Mouse (Mus musculus): ENCODE results near the gene Rgs8. TPM values are rescaled to one million over a fixed set of nuclear protein-coding genes. Genes with fewer than 3 reads are reported as not detected.

The Rgs8 gene
- polyA plus RNA-seq, 1 experiment from 2014 or later: 16.4 TPM

GRCm38 (mm10) chr1:153709451-153709850 lies 56.6 kb downstream of the Rgs8 start:
- ATAC-seq (ENCODE audit: low FRiP score) (no peak), DNase-seq (ENCODE audit: low spot score) (no peak)
- Histone ChIP-seq H3K9ac (no peak overlapping the region), H3K27me3 (ENCODE audit: control insufficient read depth, insufficient read depth, low read length) (no peaks in the 10 kb centered on the region), H3K4me2 (replicated peaks) (no peak overlapping the region), H3K36me3 (replicated peaks; ENCODE audit: control insufficient read depth, insufficient read depth) (no peaks in the 10 kb centered on the region), H3K9me3 (ENCODE audit: control insufficient read depth, low read length) (no peaks in the 10 kb centered on the region), H3K4me1 (replicated peaks; ENCODE audit: control insufficient read depth, insufficient read depth, low read length) (0 out of 2 replicates have a peak, but pooled peaks cover under 1% of the 10 kb centered on the region), H3K27ac (no peak overlapping the region), H3K4me3 (replicated peaks; ENCODE audit: low read length) (no peak overlapping the region)
- WGBS: 75% methylated on average over 5 of the region's 5 CpGs

GRCm38 (mm10) chr1:153711544-153712262 lies 58.9 kb downstream of the Rgs8 start:
- H3K9me3 ChIP-seq (ENCODE audit: control insufficient read depth, low read length): no peaks in the 10 kb centered on the region
- H3K4me2 ChIP-seq (replicated peaks): no peak overlapping the region
- WGBS: 89% methylated on average over 3 of the region's 3 CpGs
- H3K9ac ChIP-seq: no peak overlapping the region
- ATAC-seq (ENCODE audit: low FRiP score): no peak
- no peak overlapping the region for H3K4me3 ChIP-seq (replicated peaks; ENCODE audit: low read length)
- no peak overlapping the region for H3K27ac ChIP-seq
- no peaks in the 10 kb centered on the region for H3K27me3 ChIP-seq (ENCODE audit: control insufficient read depth, insufficient read depth, low read length)
- no peaks in the 10 kb centered on the region for H3K36me3 ChIP-seq (replicated peaks; ENCODE audit: control insufficient read depth, insufficient read depth)
- no peak for DNase-seq (ENCODE audit: low spot score)
- H3K4me1 ChIP-seq (replicated peaks; ENCODE audit: control insufficient read depth, insufficient read depth, low read length): no peaks in the 10 kb centered on the region

GRCm38 (mm10) chr1:153712633-153713032 lies 59.8 kb downstream of the Rgs8 start:
- no peak overlapping the region for H3K27ac ChIP-seq
- no peaks in the 10 kb centered on the region for H3K9me3 ChIP-seq (ENCODE audit: control insufficient read depth, low read length)
- DNase-seq (ENCODE audit: low spot score): no peak
- H3K4me2 ChIP-seq (replicated peaks): no peak overlapping the region
- H3K4me3 ChIP-seq (replicated peaks; ENCODE audit: low read length): no peak overlapping the region
- no peaks in the 10 kb centered on the region for H3K4me1 ChIP-seq (replicated peaks; ENCODE audit: control insufficient read depth, insufficient read depth, low read length)
- H3K27me3 ChIP-seq (ENCODE audit: control insufficient read depth, insufficient read depth, low read length): no peaks in the 10 kb centered on the region
- no peaks in the 10 kb centered on the region for H3K36me3 ChIP-seq (replicated peaks; ENCODE audit: control insufficient read depth, insufficient read depth)
- WGBS: 88% methylated on average over 2 of the region's 2 CpGs
- H3K9ac ChIP-seq: no peak overlapping the region
- no peak for ATAC-seq (ENCODE audit: low FRiP score)

GRCm38 (mm10) chr1:153717990-153718389 lies 65.2 kb downstream of the Rgs8 start:
- Histone ChIP-seq H3K27me3 (ENCODE audit: control insufficient read depth, insufficient read depth, low read length) (no peaks in the 10 kb centered on the region), H3K4me1 (replicated peaks; ENCODE audit: control insufficient read depth, insufficient read depth, low read length) (no peaks in the 10 kb centered on the region), H3K27ac (no peak overlapping the region), H3K4me3 (replicated peaks; ENCODE audit: low read length) (no peak overlapping the region), H3K36me3 (replicated peaks; ENCODE audit: control insufficient read depth, insufficient read depth) (no peaks in the 10 kb centered on the region), H3K9me3 (ENCODE audit: control insufficient read depth, low read length) (no peaks in the 10 kb centered on the region), H3K4me2 (replicated peaks) (no peak overlapping the region), H3K9ac (no peak overlapping the region)
- 92% methylated on average over 1 of the region's 1 CpGs for WGBS
- DNase-seq (ENCODE audit: low spot score) (no peak), ATAC-seq (ENCODE audit: low FRiP score) (no peak)

GRCm38 (mm10) chr1:153720935-153721334 lies 68.1 kb downstream of the Rgs8 start:
- Histone ChIP-seq H3K4me1 (replicated peaks; ENCODE audit: control insufficient read depth, insufficient read depth, low read length) (no peaks in the 10 kb centered on the region), H3K4me3 (replicated peaks; ENCODE audit: low read length) (no peak overlapping the region)
- WGBS: 85% methylated on average over 7 of the region's 7 CpGs

GRCm38 (mm10) chr1:153721565-153722310 lies 68.9 kb downstream of the Rgs8 start:
- no peaks in the 10 kb centered on the region for H3K4me1 ChIP-seq (replicated peaks; ENCODE audit: control insufficient read depth, insufficient read depth, low read length)
- ATAC-seq (ENCODE audit: low FRiP score): no peak
- 90% methylated on average over 9 of the region's 9 CpGs for WGBS
- H3K27ac ChIP-seq: no peak overlapping the region
- no peak overlapping the region for H3K4me2 ChIP-seq (replicated peaks)
- no peak overlapping the region for H3K9ac ChIP-seq
- DNase-seq (ENCODE audit: low spot score): no peak
- H3K9me3 ChIP-seq (ENCODE audit: control insufficient read depth, low read length): no peaks in the 10 kb centered on the region
- no peaks in the 10 kb centered on the region for H3K36me3 ChIP-seq (replicated peaks; ENCODE audit: control insufficient read depth, insufficient read depth)
- no peak overlapping the region for H3K4me3 ChIP-seq (replicated peaks; ENCODE audit: low read length)
- no peaks in the 10 kb centered on the region for H3K27me3 ChIP-seq (ENCODE audit: control insufficient read depth, insufficient read depth, low read length)

More at GRCm38 (mm10) chr1:153720935-153721334, 68.1 kb downstream of the Rgs8 start:
- Histone ChIP-seq H3K9me3 (ENCODE audit: control insufficient read depth, low read length) (no peaks in the 10 kb centered on the region), H3K9ac (no peak overlapping the region), H3K27ac (no peak overlapping the region), H3K36me3 (replicated peaks; ENCODE audit: control insufficient read depth, insufficient read depth) (no peaks in the 10 kb centered on the region), H3K4me2 (replicated peaks) (no peak overlapping the region), H3K27me3 (ENCODE audit: control insufficient read depth, insufficient read depth, low read length) (no peaks in the 10 kb centered on the region)
- no peak for ATAC-seq (ENCODE audit: low FRiP score)
- DNase-seq (ENCODE audit: low spot score): no peak

- H3K4me1 ChIP-seq (replicated peaks; ENCODE audit: control insufficient read depth, insufficient read depth, low read length): no peaks in the 10 kb centered on the region
- H3K9ac ChIP-seq: no peak overlapping the region
- no peak for DNase-seq (ENCODE audit: low spot score)
- no peak overlapping the region for H3K4me2 ChIP-seq (replicated peaks)
- WGBS: 85% methylated on average over 9 of the region's 9 CpGs
- no peaks in the 10 kb centered on the region for H3K9me3 ChIP-seq (ENCODE audit: control insufficient read depth, low read length)
- no peak overlapping the region for H3K27ac ChIP-seq
- no peak overlapping the region for H3K4me3 ChIP-seq (replicated peaks; ENCODE audit: low read length)
- no peak for ATAC-seq (ENCODE audit: low FRiP score)
- no peaks in the 10 kb centered on the region for H3K36me3 ChIP-seq (replicated peaks; ENCODE audit: control insufficient read depth, insufficient read depth)
- H3K27me3 ChIP-seq (ENCODE audit: control insufficient read depth, insufficient read depth, low read length): no peaks in the 10 kb centered on the region
Observed at GRCm38 (mm10) chr1:153723426-153723825, 70.6 kb downstream of the Rgs8 start.

GRCm38 (mm10) chr1:153726636-153727035 lies 73.8 kb downstream of the Rgs8 start:
- Histone ChIP-seq H3K9me3 (ENCODE audit: control insufficient read depth, low read length) (no peaks in the 10 kb centered on the region), H3K4me3 (replicated peaks; ENCODE audit: low read length) (no peak overlapping the region), H3K4me2 (replicated peaks) (no peak overlapping the region), H3K27me3 (ENCODE audit: control insufficient read depth, insufficient read depth, low read length) (no peaks in the 10 kb centered on the region), H3K27ac (no peak overlapping the region), H3K9ac (no peak overlapping the region), H3K36me3 (replicated peaks; ENCODE audit: control insufficient read depth, insufficient read depth) (no peaks in the 10 kb centered on the region), H3K4me1 (replicated peaks; ENCODE audit: control insufficient read depth, insufficient read depth, low read length) (no peaks in the 10 kb centered on the region)
- DNase-seq (ENCODE audit: low spot score) (no peak), ATAC-seq (ENCODE audit: low FRiP score) (no peak)
- WGBS: 65% methylated on average over 16 of the region's 16 CpGs

- Histone ChIP-seq H3K4me3 (replicated peaks; ENCODE audit: low read length) (no peak overlapping the region), H3K4me2 (replicated peaks) (no peak overlapping the region), H3K36me3 (replicated peaks; ENCODE audit: control insufficient read depth, insufficient read depth) (no peaks in the 10 kb centered on the region), H3K9me3 (ENCODE audit: control insufficient read depth, low read length) (no peaks in the 10 kb centered on the region), H3K27me3 (ENCODE audit: control insufficient read depth, insufficient read depth, low read length) (no peaks in the 10 kb centered on the region), H3K4me1 (replicated peaks; ENCODE audit: control insufficient read depth, insufficient read depth, low read length) (peaks cover 14% of the 10 kb centered on the region), H3K27ac (no peak overlapping the region), H3K9ac (no peak overlapping the region)
- no peak for ATAC-seq (ENCODE audit: low FRiP score)
- no peak for DNase-seq (ENCODE audit: low spot score)
- 65% methylated on average over 2 of the region's 2 CpGs for whole genome bisulfite sequencing
Observed at GRCm38 (mm10) chr1:153729806-153730205, 77.0 kb downstream of the Rgs8 start.

All from hindbrain, embryonic 14.5 days (tissue).